Mouse (Mus musculus) forebrain, postnatal 0 days (tissue): ENCODE measurements around the gene Dlx5. TPM values are rescaled to one million over a fixed set of nuclear protein-coding genes. Genes with fewer than 3 reads are reported as not detected.
A peak's percentile ranks its signal among the peaks of the same experiment; 100 is the strongest.

ENCODE experiments used
- ATAC-seq: fragments of 200-750 bp; cut with Nextera tagmentation; 2 replicates; pipeline ENCODE4 v1.8.0; 2017; ENCODE audit warnings: mild to moderate bottlenecking, moderate library complexity
- DNase-seq: peaks from one replicate; pipeline ENCODE4 v3.0.0-alpha.2; 2015
- H3K27ac ChIP-seq: fragments of 300-500 bp; sonication (generic); 2 replicates; pipeline ENCODE4 v1.5.1; 2014; ENCODE audit warnings: low read depth, mild to moderate bottlenecking, antibody characterized with exemption, low read length, moderate library complexity, mixed read lengths
- H3K27me3 ChIP-seq: fragments of 300-500 bp; sonication (generic); 2 replicates; pipeline ENCODE4 v1.6.1; 2014; ENCODE audit warnings: mild to moderate bottlenecking, low read length, mixed read lengths; ENCODE audit not compliant: insufficient read depth
- H3K36me3 ChIP-seq: fragments of 300-500 bp; sonication (generic); 2 replicates; pipeline ENCODE4 v1.6.1; 2014; ENCODE audit warnings: mild to moderate bottlenecking, moderate library complexity; ENCODE audit not compliant: insufficient read depth
- H3K4me1 ChIP-seq: fragments of 300-500 bp; sonication (generic); 2 replicates; pipeline ENCODE4 v1.6.1; 2014; ENCODE audit warnings: antibody characterized with exemption; ENCODE audit not compliant: insufficient read depth
- H3K4me2 ChIP-seq: fragments of 300-500 bp; sonication (generic); 2 replicates; pipeline ENCODE4 v1.6.1; 2014; ENCODE audit warnings: low read depth, mild to moderate bottlenecking, moderate library complexity
- H3K4me3 ChIP-seq: fragments of 300-500 bp; sonication (generic); 2 replicates; pipeline ENCODE4 v1.5.1; 2014; ENCODE audit warnings: low read depth, low read length, mixed read lengths
- H3K9ac ChIP-seq: fragments of 300-500 bp; sonication (generic); 2 replicates; pipeline ENCODE4 v1.6.1; 2014; ENCODE audit warnings: mild to moderate bottlenecking
- H3K9me3 ChIP-seq: fragments of 300-500 bp; sonication (generic); 2 replicates; pipeline ENCODE4 v1.6.1; 2016; ENCODE audit warnings: low read length
- CTCF ChIP-seq: sonication (generic); IDR thresholded peaks from 2 replicates; pipeline ENCODE4 v1.5.1; 2016; ENCODE audit warnings: antibody characterized with exemption, control low read depth, low read depth
- WGBS: fragments of 180-500 bp; shearing (Covaris S2); extraction: QIAGEN DNeasy Blood & Tissue Kit; methylation state at CpG from one replicate; pipeline ENCODE4 v1.1.7; 2014; 5-methylcytosine and 5-hydroxymethylcytosine counted together
- polyA plus RNA-seq: library from polyadenylated mRNA; unstranded; fragments of >200 nt; fragmentation: Nextera tagmentation; extraction: Ambion mirVana; gene quantifications from 2 replicates; pipeline ENCODE4 v1.2.1, GENCODE M21; 2015
- total RNA-seq: library from RNA; depleted of rRNA; stranded (reverse); fragments of >200 nt; gene quantifications from 2 replicates; pipeline ENCODE4 v1.2.3, GENCODE M21; 2014

Gene Dlx5
- total and polyA plus RNA-seq, 2 experiments from 2014 or later = 12.9 to 51.3 TPM

- Histone ChIP-seq H3K4me1 (no peaks in the 10 kb centered on the region), H3K4me3 (peak overlapping the region; percentile 57), H3K36me3 (no peaks in the 10 kb centered on the region), H3K9me3 (no peaks in the 10 kb centered on the region), H3K9ac (peak overlapping the region; percentile 63), H3K4me2 (peak overlapping the region; percentile 61), H3K27me3 (peaks cover 26% of the 10 kb centered on the region), H3K27ac (peak overlapping the region; percentile 89)
- no peak for TF ChIP-seq CTCF
- WGBS = 3% methylated on average over 24 of the region's 24 CpGs
- ATAC-seq = no peak
- DNase-seq = peak; percentile 60
Measured at GRCm38 (mm10) chr6:6880361-6881114, 1.3 kb downstream of the Dlx5 start.

- Histone ChIP-seq H3K4me3 (peak overlapping the region; percentile 57), H3K27me3 (peaks cover 30% of the 10 kb centered on the region), H3K9ac (peak overlapping the region; percentile 63), H3K4me2 (peak overlapping the region; percentile 61), H3K36me3 (no peaks in the 10 kb centered on the region), H3K9me3 (no peaks in the 10 kb centered on the region), H3K27ac (peak overlapping the region; percentile 89), H3K4me1 (no peaks in the 10 kb centered on the region)
- ATAC-seq = no peak
- 3% methylated on average over 44 of the region's 44 CpGs for WGBS
- no peak for TF ChIP-seq CTCF
- peak; percentile 65 for DNase-seq
Measured at GRCm38 (mm10) chr6:6879371-6880325, 2.2 kb downstream of the Dlx5 start.

GRCm38 (mm10) chr6:6878841-6879291 lies 3.0 kb downstream of the Dlx5 start:
- Histone ChIP-seq H3K9me3 (no peaks in the 10 kb centered on the region), H3K4me2 (peak overlapping the region; percentile 61), H3K4me3 (peak overlapping the region; percentile 57), H3K27me3 (peaks cover 35% of the 10 kb centered on the region), H3K9ac (peak overlapping the region; percentile 63), H3K4me1 (no peaks in the 10 kb centered on the region), H3K36me3 (no peaks in the 10 kb centered on the region), H3K27ac (peak overlapping the region; percentile 89)
- 1% methylated on average over 14 of the region's 14 CpGs for WGBS
- TF ChIP-seq CTCF = peak; percentile 14; the same call in 1 of the 2 replicates
- ATAC-seq (no peak), DNase-seq (no peak)

GRCm38 (mm10) chr6:6877981-6878840 lies 3.7 kb downstream of the Dlx5 start:
- no peak for TF ChIP-seq CTCF
- peak overlapping the region; percentile 63 for H3K9ac ChIP-seq
- peak overlapping the region; percentile 61 for H3K4me2 ChIP-seq
- H3K4me3 ChIP-seq = peak overlapping the region; percentile 57
- ATAC-seq = no peak
- peak overlapping the region; percentile 89 for H3K27ac ChIP-seq
- peaks cover 40% of the 10 kb centered on the region for H3K27me3 ChIP-seq
- WGBS = 5% methylated on average over 34 of the region's 34 CpGs
- no peaks in the 10 kb centered on the region for H3K36me3 ChIP-seq
- no peaks in the 10 kb centered on the region for H3K4me1 ChIP-seq
- no peaks in the 10 kb centered on the region for H3K9me3 ChIP-seq
- peak; percentile 66 for DNase-seq

GRCm38 (mm10) chr6:6877346-6877910 lies 4.5 kb downstream of the Dlx5 start:
- Histone ChIP-seq H3K36me3 (no peaks in the 10 kb centered on the region), H3K4me1 (no peaks in the 10 kb centered on the region), H3K4me2 (peak overlapping the region; percentile 61), H3K4me3 (peak overlapping the region; percentile 57), H3K9ac (peak overlapping the region; percentile 53), H3K9me3 (no peaks in the 10 kb centered on the region), H3K27ac (peak overlapping the region; percentile 94; the same call in 1 of the 2 replicates), H3K27me3 (peaks cover 41% of the 10 kb centered on the region)
- TF ChIP-seq CTCF = no peak
- DNase-seq (peak; percentile 53), ATAC-seq (no peak)
- WGBS = 16% methylated on average over 5 of the region's 5 CpGs

- Histone ChIP-seq H3K4me2 (peak overlapping the region; percentile 61), H3K27ac (peak overlapping the region; percentile 94), H3K9me3 (no peaks in the 10 kb centered on the region), H3K4me3 (peak overlapping the region; percentile 57), H3K4me1 (no peaks in the 10 kb centered on the region), H3K27me3 (peaks cover 44% of the 10 kb centered on the region), H3K36me3 (no peaks in the 10 kb centered on the region), H3K9ac (peak overlapping the region; percentile 53)
- TF ChIP-seq CTCF = no peak
- DNase-seq (peak; percentile 49), ATAC-seq (no peak)
- 18% methylated on average over 7 of the region's 7 CpGs for WGBS
Measured at GRCm38 (mm10) chr6:6876731-6877130, 5.2 kb downstream of the Dlx5 start.
